Mouse (Mus musculus) liver, postnatal 0 days (tissue): Measurements from ENCODE around the gene Plcb4. TPM values are rescaled to one million over a fixed set of nuclear protein-coding genes. Genes with fewer than 3 reads are reported as not detected.

ENCODE experiments used
- ATAC-seq: fragments of 200-750 bp; cut with Nextera tagmentation; 2 replicates; pipeline ENCODE4 v1.8.0; 2017; ENCODE audit warnings: mild to moderate bottlenecking, moderate library complexity
- DNase-seq: peaks from one replicate; pipeline ENCODE4 v3.0.0-alpha.2; 2016
- H3K27ac ChIP-seq: fragments of 300-500 bp; sonication (generic); 2 replicates; pipeline ENCODE4 v1.5.1; 2014; ENCODE audit warnings: antibody characterized with exemption, moderate library complexity, mild to moderate bottlenecking, low read depth
- H3K27me3 ChIP-seq: fragments of 300-500 bp; sonication (generic); 2 replicates; pipeline ENCODE4 v1.6.1; 2014; ENCODE audit warnings: low read length, control low read depth, mixed read lengths; ENCODE audit not compliant: insufficient read depth
- H3K36me3 ChIP-seq: fragments of 300-500 bp; sonication (generic); replicated peaks from 2 replicates; pipeline ENCODE4 v1.6.1; 2014; ENCODE audit warnings: mild to moderate bottlenecking, control low read depth, low read length, moderate library complexity, mixed read lengths; ENCODE audit not compliant: insufficient read depth
- H3K4me1 ChIP-seq: fragments of 300-500 bp; sonication (generic); 2 replicates; pipeline ENCODE4 v1.6.1; 2014; ENCODE audit warnings: antibody characterized with exemption, mild to moderate bottlenecking, control low read depth; ENCODE audit not compliant: insufficient read depth
- H3K4me2 ChIP-seq: fragments of 300-500 bp; sonication (generic); 2 replicates; pipeline ENCODE4 v1.6.1; 2014; ENCODE audit warnings: low read depth, mild to moderate bottlenecking, low read length, moderate library complexity, mixed read lengths
- H3K4me3 ChIP-seq: fragments of 300-500 bp; sonication (generic); 2 replicates; pipeline ENCODE4 v1.5.1; 2014; ENCODE audit warnings: low read depth, low read length
- H3K9ac ChIP-seq: fragments of 300-500 bp; sonication (generic); replicated peaks from 2 replicates; pipeline ENCODE4 v1.6.1; 2014; ENCODE audit warnings: mild to moderate bottlenecking, moderate library complexity
- H3K9me3 ChIP-seq: fragments of 300-500 bp; sonication (generic); 2 replicates; pipeline ENCODE4 v1.6.1; 2016; ENCODE audit warnings: mild to moderate bottlenecking, control low read depth, low read length, mixed read lengths
- CTCF ChIP-seq: sonication (generic); IDR thresholded peaks from 2 replicates; pipeline ENCODE4 v1.5.1; 2016; ENCODE audit warnings: antibody characterized with exemption, low read depth
- EP300 ChIP-seq: IDR thresholded peaks from 2 replicates; pipeline ENCODE4 v1.6.1; 2016; ENCODE audit warnings: antibody characterized with exemption, low read depth, mild to moderate bottlenecking
- WGBS: fragments of 180-500 bp; shearing (Covaris S2); extraction: QIAGEN DNeasy Blood & Tissue Kit; methylation state at CpG from one replicate; pipeline ENCODE4 v1.1.7; 2014; ENCODE audit not compliant: insufficient replicate concordance; 5-methylcytosine and 5-hydroxymethylcytosine counted together
- polyA plus RNA-seq: library from polyadenylated mRNA; unstranded; fragments of >200 nt; fragmentation: Nextera tagmentation; extraction: Ambion mirVana; gene quantifications from 2 replicates; pipeline ENCODE4 v1.2.1, GENCODE M21; 2015

The Plcb4 gene
- polyA plus RNA-seq, 1 experiment from 2014 or later: 2.8 TPM

- ATAC-seq (no peak), DNase-seq (no peak)
- Histone ChIP-seq H3K4me3 (no peak overlapping the region), H3K4me1 (no peaks in the 10 kb centered on the region), H3K27me3 (no peaks in the 10 kb centered on the region), H3K4me2 (no peak overlapping the region), H3K9me3 (no peaks in the 10 kb centered on the region), H3K36me3 (no peaks in the 10 kb centered on the region), H3K27ac (no peak overlapping the region), H3K9ac (no peak overlapping the region)
- 52% methylated on average over 4 of the region's 4 CpGs for WGBS
- TF ChIP-seq EP300: no peak
- TF ChIP-seq CTCF: no peak
These were observed 242.2 kb downstream of the Plcb4 start for GRCm38 (mm10) chr2:135901015-135901414.

- Histone ChIP-seq H3K9me3 (no peaks in the 10 kb centered on the region), H3K4me1 (no peaks in the 10 kb centered on the region), H3K4me2 (no peak overlapping the region), H3K36me3 (no peaks in the 10 kb centered on the region), H3K27me3 (no peaks in the 10 kb centered on the region), H3K27ac (no peak overlapping the region), H3K9ac (no peak overlapping the region), H3K4me3 (no peak overlapping the region)
- DNase-seq (no peak), ATAC-seq (no peak)
- WGBS: 75% methylated on average over 4 of the region's 4 CpGs
- TF ChIP-seq CTCF: no peak
These were observed 245.5 kb downstream of the Plcb4 start for GRCm38 (mm10) chr2:135904262-135904661.

- no peak overlapping the region for H3K4me3 ChIP-seq
- H3K36me3 ChIP-seq: no peaks in the 10 kb centered on the region
- ATAC-seq: no peak
- DNase-seq: no peak
- no peak overlapping the region for H3K4me2 ChIP-seq
- no peak for TF ChIP-seq EP300
- no peak for TF ChIP-seq CTCF
- H3K27me3 ChIP-seq: no peaks in the 10 kb centered on the region
- no peaks in the 10 kb centered on the region for H3K4me1 ChIP-seq
- no peak overlapping the region for H3K27ac ChIP-seq
- no peaks in the 10 kb centered on the region for H3K9me3 ChIP-seq
- 79% methylated on average over 4 of the region's 4 CpGs for WGBS
- H3K9ac ChIP-seq: no peak overlapping the region
These were observed 246.0 kb downstream of the Plcb4 start for GRCm38 (mm10) chr2:135904791-135905190.

GRCm38 (mm10) chr2:135914343-135915261 lies 255.8 kb downstream of the Plcb4 start:
- Histone ChIP-seq H3K36me3 (no peaks in the 10 kb centered on the region), H3K9ac (no peak overlapping the region), H3K9me3 (no peaks in the 10 kb centered on the region), H3K4me3 (no peak overlapping the region), H3K27ac (no peak overlapping the region), H3K27me3 (no peaks in the 10 kb centered on the region), H3K4me2 (no peak overlapping the region), H3K4me1 (no peaks in the 10 kb centered on the region)
- ATAC-seq (no peak), DNase-seq (no peak)
- TF ChIP-seq EP300: no peak
- no peak for TF ChIP-seq CTCF
- 67% methylated on average over 8 of the region's 8 CpGs for whole genome bisulfite sequencing

GRCm38 (mm10) chr2:135915928-135916327 lies 257.1 kb downstream of the Plcb4 start:
- no peak for DNase-seq
- WGBS: 68% methylated on average over 10 of the region's 10 CpGs

GRCm38 (mm10) chr2:135917000-135917399 lies 258.2 kb downstream of the Plcb4 start:
- no peaks in the 10 kb centered on the region for H3K4me1 ChIP-seq
- WGBS: 51% methylated on average over 3 of the region's 3 CpGs
- no peak overlapping the region for H3K4me2 ChIP-seq
- ATAC-seq (no peak), DNase-seq (no peak)
- H3K27me3 ChIP-seq: no peaks in the 10 kb centered on the region
- H3K4me3 ChIP-seq: no peak overlapping the region
- H3K9me3 ChIP-seq: no peaks in the 10 kb centered on the region
- no peaks in the 10 kb centered on the region for H3K36me3 ChIP-seq
- no peak for TF ChIP-seq EP300
- TF ChIP-seq CTCF: no peak
- H3K27ac ChIP-seq: no peak overlapping the region
- no peak overlapping the region for H3K9ac ChIP-seq

More at GRCm38 (mm10) chr2:135915928-135916327, 257.1 kb downstream of the Plcb4 start:
- Histone ChIP-seq H3K4me1 (no peaks in the 10 kb centered on the region), H3K27ac (no peak overlapping the region), H3K36me3 (no peaks in the 10 kb centered on the region), H3K9ac (no peak overlapping the region), H3K27me3 (no peaks in the 10 kb centered on the region), H3K9me3 (no peaks in the 10 kb centered on the region), H3K4me2 (no peak overlapping the region), H3K4me3 (no peak overlapping the region)
- ATAC-seq: no peak
- TF ChIP-seq EP300 (no peak), CTCF (no peak)
